Mouse (Mus musculus): Measurements from ENCODE around the gene Surf1. TPM values are rescaled to one million over a fixed set of nuclear protein-coding genes. Genes with fewer than 3 reads are reported as not detected.

Surf1 gene
- total and polyA plus RNA-seq, 3 experiments, result 52.1 to 74.8 TPM; not detected in 1

GRCm38 (mm10) chr2:26936425-26936824, 20.1 kb upstream of the Surf1 start (continued):
- TF ChIP-seq KAT2A (conservative IDR thresholded peaks at IDR 0.05; ENCODE audit: low read depth, low read length) (no peak), ZC3H11A (IDR thresholded peaks at IDR 0.05; ENCODE audit: low read depth, low read length) (0 out of 2 replicates have a peak, but pooled peaks have one; percentile 12)

- Histone ChIP-seq H3K4me3 (ENCODE audit: control insufficient read depth in 1 of 2, insufficient read depth in 1 of 2, low read depth in 2 of 2, low read length in 2 of 2) (no peak overlapping the region), H3K27ac (ENCODE audit: control insufficient read depth, low read depth, low read length) (peak overlapping the region; percentile 18; the same call in 1 of the 2 replicates), H3K27me3 (ENCODE audit: control insufficient read depth in 1 of 2, insufficient read depth in 2 of 2, low read length in 2 of 2) (no peaks in the 10 kb centered on the region), H3K36me3 (ENCODE audit: control insufficient read depth in 1 of 2, insufficient read depth in 2 of 2, low read length in 2 of 2) (peaks cover 1 to 33% of the 10 kb centered on the region in 2 experiments; a peak in 2 of 4 replicates), H3K79me2 (ENCODE audit: control insufficient read depth, insufficient read depth, low read length, poor library complexity) (peaks cover 28% of the 10 kb centered on the region), H3K9ac (ENCODE audit: control insufficient read depth, low read depth, low read length, poor library complexity, severe bottlenecking) (no peak overlapping the region), H3K4me1 (ENCODE audit: control insufficient read depth in 1 of 2, insufficient read depth in 2 of 2, low read length in 2 of 2) (peaks cover 16 to 41% of the 10 kb centered on the region in 2 experiments), H3K9me3 (replicated peaks; ENCODE audit: insufficient read depth, low read length) (no peaks in the 10 kb centered on the region)
- TF ChIP-seq MYB (IDR thresholded peaks at IDR 0.05; ENCODE audit: low read depth, low read length) (no peak), E2F4 (IDR thresholded peaks at IDR 0.05; ENCODE audit: borderline replicate concordance, low read depth, low read length) (no peak), SIN3A (IDR thresholded peaks at IDR 0.05; ENCODE audit: low read length) (no peak), ETS1 (IDR thresholded peaks at IDR 0.05; ENCODE audit: low read depth, low read length) (no peak), MEF2A (IDR thresholded peaks at IDR 0.05; ENCODE audit: extremely low read depth, insufficient replicate concordance, low read depth, low read length, poor library complexity, severe bottlenecking) (no peak), RCOR1 (IDR thresholded peaks at IDR 0.05; ENCODE audit: low read depth, low read length) (no peak)
- DNase-seq (ENCODE audit: low read depth, low spot score), result peak; percentile 25
Observed at GRCm38 (mm10) chr2:26935286-26935685, 19.0 kb upstream of the Surf1 start.

- Histone ChIP-seq H3K4me3 (ENCODE audit: control insufficient read depth in 1 of 2, insufficient read depth in 1 of 2, low read depth in 2 of 2, low read length in 2 of 2) (peak within 1 kb of the TSS; percentile 93 to 99), H3K9ac (ENCODE audit: control insufficient read depth, low read depth, low read length, poor library complexity, severe bottlenecking) (peak within 1 kb of the TSS; percentile 94), H3K36me3 (ENCODE audit: control insufficient read depth in 1 of 2, insufficient read depth in 2 of 2, low read length in 2 of 2) (peaks cover 5 to 38% of the 10 kb centered on the region in 2 experiments; a peak in 3 of 4 replicates), H3K79me2 (ENCODE audit: control insufficient read depth, insufficient read depth, low read length, poor library complexity) (peaks cover 45% of the 10 kb centered on the region), H3K27me3 (ENCODE audit: control insufficient read depth in 1 of 2, insufficient read depth in 2 of 2, low read length in 2 of 2) (no peaks in the 10 kb centered on the region), H3K4me1 (ENCODE audit: control insufficient read depth in 1 of 2, insufficient read depth in 2 of 2, low read length in 2 of 2) (peaks cover 19 to 46% of the 10 kb centered on the region in 2 experiments), H3K27ac (ENCODE audit: control insufficient read depth, low read depth, low read length) (peak within 1 kb of the TSS; percentile 69), H3K9me3 (replicated peaks; ENCODE audit: insufficient read depth, low read length) (no peaks in the 10 kb centered on the region)
- DNase-seq (ENCODE audit: low read depth, low spot score), result peak; percentile 97
- TF ChIP-seq CHD2 (IDR thresholded peaks at IDR 0.05; ENCODE audit: low read length), result no peak
- TF ChIP-seq EP300 (IDR thresholded peaks at IDR 0.05; ENCODE audit: low read depth in 1 of 2, low read length in 2 of 2), result no peak
- 0 out of 2 replicates have a peak, but pooled peaks have one; percentile 31 for TF ChIP-seq TBP (IDR thresholded peaks at IDR 0.05; ENCODE audit: low read depth, low read length)
- TF ChIP-seq USF1 (IDR thresholded peaks at IDR 0.05; ENCODE audit: low read depth, low read length), result 0 out of 2 replicates have a peak, but pooled peaks have one; percentile 3
- TF ChIP-seq HCFC1 (IDR thresholded peaks at IDR 0.05; ENCODE audit: low read depth, low read length), result peak; percentile 76
- TF ChIP-seq KAT2A (conservative IDR thresholded peaks at IDR 0.05; ENCODE audit: low read depth, low read length), result no peak
- no peak for TF ChIP-seq MEF2A (IDR thresholded peaks at IDR 0.05; ENCODE audit: extremely low read depth, insufficient replicate concordance, low read depth, low read length, poor library complexity, severe bottlenecking)
- peak; percentile 63 for TF ChIP-seq NRF1 (IDR thresholded peaks at IDR 0.05; ENCODE audit: insufficient read depth, low read depth, low read length, poor library complexity, severe bottlenecking)
- TF ChIP-seq TCF12 (IDR thresholded peaks at IDR 0.05; ENCODE audit: low read depth, low read length), result peak; percentile 36; the same call in 1 of the 2 replicates
- no peak for TF ChIP-seq MYB (IDR thresholded peaks at IDR 0.05; ENCODE audit: low read depth, low read length)
- TF ChIP-seq POLR2AphosphoS2 (IDR thresholded peaks at IDR 0.05; ENCODE audit: low read length), result peak; percentile 88
- peak; percentile 48; the same call in 1 of the 2 replicates for TF ChIP-seq ELF1 (IDR thresholded peaks at IDR 0.05; ENCODE audit: low read depth, low read length)
- TF ChIP-seq POLR2A (IDR thresholded peaks at IDR 0.05; ENCODE audit: control insufficient read depth in 1 of 2, insufficient read depth in 1 of 2, low read depth in 1 of 2, low read length in 2 of 2, poor library complexity in 1 of 2), result peak; percentile 73 to 97
- no peak for TF ChIP-seq POLR2AphosphoS5 (IDR thresholded peaks at IDR 0.05; ENCODE audit: borderline replicate concordance, low read depth, low read length)
- TF ChIP-seq SIN3A (IDR thresholded peaks at IDR 0.05; ENCODE audit: low read length), result no peak; the same call in none of the 2 replicates
- peak; percentile 72 for TF ChIP-seq NELFE (IDR thresholded peaks at IDR 0.05; ENCODE audit: low read depth, low read length)
- peak; percentile 39; the same call in 1 of the 2 replicates for TF ChIP-seq MAX (IDR thresholded peaks at IDR 0.05; ENCODE audit: low read length)
- no peak for TF ChIP-seq USF2 (IDR thresholded peaks at IDR 0.05; ENCODE audit: borderline replicate concordance in 1 of 2, insufficient read depth in 1 of 2, low read depth in 1 of 2, low read length in 2 of 2)
- TF ChIP-seq ZMIZ1 (IDR thresholded peaks at IDR 0.05; ENCODE audit: low read depth, low read length), result peak; percentile 84
- no peak for TF ChIP-seq MYC (IDR thresholded peaks at IDR 0.05; ENCODE audit: low read depth, low read length)
- no peak for TF ChIP-seq ZKSCAN1 (IDR thresholded peaks at IDR 0.05; ENCODE audit: low read depth, low read length)
- TF ChIP-seq SMC3 (IDR thresholded peaks at IDR 0.05; ENCODE audit: low read depth, low read length), result no peak
Observed at GRCm38 (mm10) chr2:26933304-26934055, 17.1 kb upstream of the Surf1 start, which contains the start of the genes Surf4 and Stkld1. Gene Surf4, minus strand, starts transcription at chr2:26933928. Gene Stkld1, plus strand, starts transcription at chr2:26934047.

Measured in MEL (cell line).